Mouse (Mus musculus): ENCODE data around the gene Krt90. TPM values are rescaled to one million over a fixed set of nuclear protein-coding genes. Genes with fewer than 3 reads are reported as not detected.

Gene Krt90
- not detected for total RNA-seq (2021)
- long read RNA-seq, experiment 1: 0 reads
- long read RNA-seq, experiment 2: 0 reads

DNA sequence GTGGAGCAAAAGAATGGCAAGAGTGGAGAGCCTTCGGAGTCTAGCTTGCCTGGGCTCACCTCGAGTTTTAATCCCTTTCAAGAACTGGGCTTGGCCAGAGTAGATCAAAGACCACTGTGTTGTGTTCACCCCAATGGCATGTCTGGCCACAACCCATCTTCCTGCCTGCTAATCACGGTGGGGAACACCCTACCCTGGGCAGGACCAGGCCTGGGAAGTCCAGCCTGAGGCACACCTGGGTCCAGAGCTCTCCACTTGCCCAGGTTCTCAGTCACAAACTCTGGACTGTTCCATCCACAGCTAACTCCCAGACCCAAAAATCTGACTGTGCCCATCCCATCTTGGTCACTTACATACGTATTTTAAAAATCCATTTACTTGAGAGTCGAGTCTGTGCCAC lies at the start of gene Krt90:
Gene Krt90, minus strand, starts transcription at position 101 of the 400 bp plus-strand sequence.
- DNase-seq: no peak
- intact Hi-C loops (cut with DNase I): no loop called here

DNA sequence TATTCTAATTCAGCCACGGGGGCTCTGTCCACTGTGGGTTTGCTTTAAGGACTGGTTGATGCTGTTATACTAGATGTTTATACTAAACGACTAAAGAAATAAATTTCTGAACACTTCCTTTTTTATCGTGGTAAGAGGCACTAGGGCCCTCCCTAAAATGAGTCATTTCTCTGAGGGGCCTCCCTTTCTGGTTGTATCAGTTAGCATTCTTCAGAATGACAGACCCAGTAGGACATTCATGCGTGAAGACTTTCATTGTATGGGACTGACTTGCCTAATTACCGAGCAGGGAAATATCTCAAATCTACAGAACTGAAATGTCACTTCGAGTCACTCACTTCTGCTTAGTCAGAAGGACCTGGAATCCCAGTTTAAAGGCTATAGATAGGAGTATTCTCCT lies 36.4 kb upstream of the Krt90 start:
- DNase-seq: no peak
- intact Hi-C loops (cut with DNase I): no loop called here

GRCm38 (mm10) chr15:101588216-101588615 lies 25.5 kb upstream of the Krt90 start:
- intact Hi-C loops (cut with DNase I): no loop called here
- no peak for DNase-seq

- no peak for DNase-seq
Measured at GRCm38 (mm10) chr15:101584456-101584855, 21.7 kb upstream of the Krt90 start.

DNA sequence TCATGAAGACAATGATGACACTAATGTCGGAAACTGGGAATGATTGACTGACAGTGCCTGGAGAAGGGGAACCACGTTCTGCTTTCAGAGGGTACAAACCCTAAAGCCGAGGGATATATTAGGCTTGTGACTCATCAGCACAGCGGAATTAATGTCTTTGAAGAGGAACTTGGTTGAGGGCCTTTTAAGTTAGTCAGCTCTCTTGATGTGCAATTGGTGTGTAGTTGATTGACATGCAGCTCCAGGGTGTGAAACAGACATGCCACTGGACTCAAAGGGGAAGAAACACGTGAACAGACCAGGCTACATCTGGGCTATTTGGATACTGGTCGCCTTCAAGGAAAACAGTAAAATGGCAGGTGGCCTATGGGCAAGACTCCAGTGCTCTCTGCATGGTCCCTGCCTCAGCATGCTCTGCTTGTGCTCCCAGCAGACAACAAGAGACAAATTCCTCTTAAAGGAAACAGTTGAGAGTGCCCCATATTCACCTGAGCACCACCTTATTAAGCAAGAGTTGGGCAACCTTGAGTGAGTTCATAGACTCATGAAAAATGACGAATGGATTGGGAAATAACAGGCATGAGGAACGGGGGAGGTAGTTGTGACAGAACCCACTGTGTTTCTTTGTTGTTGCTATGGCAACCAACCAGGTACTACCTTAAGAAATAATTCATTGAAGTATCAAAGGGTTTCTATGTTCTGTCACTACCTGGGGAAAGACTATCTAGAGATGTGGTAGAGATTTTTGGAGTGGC lies 20.6 kb upstream of the Krt90 start:
- intact Hi-C loops (cut with DNase I): no loop called here
- no peak for DNase-seq

More at GRCm38 (mm10) chr15:101584456-101584855, 21.7 kb upstream of the Krt90 start:
- intact Hi-C loops (cut with DNase I): no loop called here

- DNase-seq: no peak
- intact Hi-C loops (cut with DNase I): no loop called here
Measured at GRCm38 (mm10) chr15:101581701-101582100, 19.0 kb upstream of the Krt90 start.

- intact Hi-C loops (cut with DNase I): no loop called here
- no peak for DNase-seq
Measured at GRCm38 (mm10) chr15:101575506-101575905, 12.8 kb upstream of the Krt90 start.

DNA sequence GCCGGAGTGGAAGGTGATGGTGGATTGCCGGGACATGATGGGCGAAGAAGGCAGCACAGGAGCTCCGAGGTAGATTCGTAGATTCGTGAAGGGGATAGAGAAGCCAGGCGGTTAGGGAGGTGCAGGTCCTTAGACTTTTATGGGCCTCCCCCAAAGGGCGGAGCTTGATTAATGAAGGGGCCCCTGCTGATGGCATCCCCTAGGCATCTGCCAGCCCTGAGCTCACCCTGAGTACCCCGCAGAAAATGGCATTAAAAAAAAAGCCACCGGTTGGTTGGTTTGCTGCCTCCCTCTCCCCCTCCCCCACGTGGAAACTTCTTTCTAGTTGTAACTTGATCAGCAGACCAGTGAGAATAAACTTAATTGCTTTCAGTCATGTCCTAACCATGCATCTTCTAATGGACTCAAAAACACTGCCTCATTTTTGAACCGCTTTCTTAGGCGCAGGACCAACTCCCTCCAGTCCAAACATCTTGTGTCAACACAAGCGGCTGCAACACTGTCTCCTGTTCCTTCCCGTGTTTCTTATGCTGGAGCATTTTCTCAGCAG lies 11.1 kb upstream of the Krt90 start, which contains the start of gene Krt75:
Gene Krt75, minus strand, starts transcription at position 109 of the 550 bp plus-strand sequence.
- intact Hi-C loops (cut with DNase I): no loop called here
- DNase-seq: no peak

DNA sequence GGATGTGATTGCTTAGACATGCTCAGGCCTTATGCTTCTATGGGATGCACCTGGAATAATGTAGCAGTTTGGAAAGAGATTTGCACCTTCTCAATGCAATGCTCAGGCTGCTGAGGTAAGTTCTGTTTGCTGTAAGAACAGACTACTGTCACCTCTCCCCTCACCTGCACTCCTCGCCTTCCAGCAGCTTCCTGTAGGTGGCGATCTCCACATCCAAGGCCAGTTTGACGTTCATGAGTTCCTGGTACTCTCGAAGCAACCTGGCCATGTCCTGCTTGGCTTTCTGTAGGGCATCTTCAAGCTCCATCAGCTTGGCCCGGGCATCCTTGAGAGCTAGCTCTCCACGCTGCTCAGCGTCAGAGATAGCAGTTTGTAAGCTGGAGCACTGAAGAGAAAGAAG lies 5.0 kb upstream of the Krt90 start:
- intact Hi-C loops (cut with DNase I): no loop called here

DNA sequence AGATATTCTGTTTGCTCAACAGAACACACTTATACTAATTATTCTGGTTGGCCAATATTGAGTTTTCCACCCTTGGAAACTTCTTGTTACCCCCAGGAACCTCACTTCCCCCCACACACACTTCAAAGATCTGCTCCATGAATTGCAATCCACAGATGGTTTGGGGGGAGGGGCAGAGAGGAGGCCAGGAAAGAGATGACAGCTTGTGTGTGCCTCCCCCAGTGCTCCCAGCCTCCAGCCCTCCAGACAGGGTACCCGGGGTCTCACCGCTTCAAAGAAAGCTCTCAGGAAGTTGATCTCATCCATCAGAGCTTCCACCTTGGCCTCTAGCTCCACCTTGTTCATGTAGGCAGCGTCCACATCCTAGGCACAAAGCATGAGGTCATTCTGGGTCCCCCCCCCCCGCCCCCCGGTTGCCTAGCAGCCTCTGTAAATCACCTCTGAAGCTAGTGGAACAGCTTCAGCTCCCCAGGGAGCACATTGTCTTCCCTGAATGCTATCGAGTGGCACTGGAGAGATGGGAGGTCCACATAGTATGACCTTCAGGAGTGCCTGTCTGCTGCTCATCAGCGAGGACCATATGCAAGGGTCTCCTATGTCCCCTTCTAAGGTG lies 4.6 kb downstream of the Krt90 start:
- no peak for DNase-seq
- intact Hi-C loops (cut with DNase I): no loop called here

More for the DNA sequence above, 5.0 kb upstream of the Krt90 start:
- DNase-seq: no peak

DNA sequence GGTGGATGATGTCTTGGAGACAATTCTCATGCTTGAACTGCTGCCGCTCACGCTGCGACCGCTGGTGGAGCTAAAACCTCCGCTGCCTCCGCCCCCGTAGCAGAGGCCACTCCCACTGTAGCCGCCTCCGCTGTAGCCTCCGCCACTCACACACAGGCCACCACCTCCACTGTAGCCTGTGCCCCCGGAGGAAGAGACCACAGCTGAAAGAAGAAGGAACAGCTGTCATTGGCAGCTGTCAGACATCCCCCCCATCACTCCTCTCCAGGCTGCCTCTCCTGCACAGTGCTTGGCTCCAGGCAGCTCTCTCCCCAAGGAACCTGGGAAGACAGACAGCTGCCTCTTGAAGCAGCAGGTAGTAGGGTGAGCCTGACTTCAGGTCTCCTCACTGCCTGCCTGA lies 9.6 kb downstream of the Krt90 start:
- no peak for DNase-seq

GRCm38 (mm10) chr15:101552188-101552587 lies 10.6 kb downstream of the Krt90 start:
- no peak for DNase-seq
- intact Hi-C loops (cut with DNase I): no loop called here

More for the DNA sequence above, 9.6 kb downstream of the Krt90 start:
- intact Hi-C loops (cut with DNase I): no loop called here

- DNase-seq: no peak
- intact Hi-C loops (cut with DNase I): no loop called here
Measured at GRCm38 (mm10) chr15:101550567-101550966, 12.2 kb downstream of the Krt90 start, which contains the start of gene Krt82. Gene Krt82, minus strand, starts transcription at chr15:101550667.

GRCm38 (mm10) chr15:101544478-101544877 lies 18.3 kb downstream of the Krt90 start:
- DNase-seq: no peak
- intact Hi-C loops (cut with DNase I): no loop called here

DNA sequence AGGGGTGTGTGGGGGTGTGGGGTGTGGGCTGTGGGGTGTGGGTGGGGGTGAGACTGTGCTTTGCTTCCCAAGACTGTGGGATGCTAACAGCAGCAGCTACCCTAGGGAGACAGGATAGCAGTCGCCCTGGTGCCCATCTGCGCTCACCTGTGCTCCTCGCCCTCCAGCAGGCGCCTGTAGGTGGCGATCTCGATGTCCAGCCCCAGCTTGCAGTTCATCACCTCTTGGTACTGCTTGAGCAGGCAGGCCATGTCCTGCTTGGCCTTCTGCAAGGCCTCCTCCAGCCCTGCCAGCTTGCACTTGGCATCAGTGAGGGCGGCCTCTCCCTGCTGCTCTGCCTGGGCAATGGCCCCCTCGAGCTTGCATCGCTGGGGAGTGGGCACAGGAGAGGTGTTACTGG lies 20.2 kb downstream of the Krt90 start:
- no peak for DNase-seq
- intact Hi-C loops (cut with DNase I): no loop called here

- intact Hi-C loops (cut with DNase I): loop anchor here (5.0 kb wide), 1 partner anchor 234 kb away; no protein-coding TSS in a partner anchor
- DNase-seq: no peak
Measured at GRCm38 (mm10) chr15:101538580-101538900, 24.2 kb downstream of the Krt90 start.

- intact Hi-C loops (cut with DNase I): loop anchor here (5.0 kb wide), 1 partner anchor 234 kb away; no protein-coding TSS in a partner anchor
- no peak for DNase-seq
Measured at GRCm38 (mm10) chr15:101537864-101538579, 24.7 kb downstream of the Krt90 start.

DNA sequence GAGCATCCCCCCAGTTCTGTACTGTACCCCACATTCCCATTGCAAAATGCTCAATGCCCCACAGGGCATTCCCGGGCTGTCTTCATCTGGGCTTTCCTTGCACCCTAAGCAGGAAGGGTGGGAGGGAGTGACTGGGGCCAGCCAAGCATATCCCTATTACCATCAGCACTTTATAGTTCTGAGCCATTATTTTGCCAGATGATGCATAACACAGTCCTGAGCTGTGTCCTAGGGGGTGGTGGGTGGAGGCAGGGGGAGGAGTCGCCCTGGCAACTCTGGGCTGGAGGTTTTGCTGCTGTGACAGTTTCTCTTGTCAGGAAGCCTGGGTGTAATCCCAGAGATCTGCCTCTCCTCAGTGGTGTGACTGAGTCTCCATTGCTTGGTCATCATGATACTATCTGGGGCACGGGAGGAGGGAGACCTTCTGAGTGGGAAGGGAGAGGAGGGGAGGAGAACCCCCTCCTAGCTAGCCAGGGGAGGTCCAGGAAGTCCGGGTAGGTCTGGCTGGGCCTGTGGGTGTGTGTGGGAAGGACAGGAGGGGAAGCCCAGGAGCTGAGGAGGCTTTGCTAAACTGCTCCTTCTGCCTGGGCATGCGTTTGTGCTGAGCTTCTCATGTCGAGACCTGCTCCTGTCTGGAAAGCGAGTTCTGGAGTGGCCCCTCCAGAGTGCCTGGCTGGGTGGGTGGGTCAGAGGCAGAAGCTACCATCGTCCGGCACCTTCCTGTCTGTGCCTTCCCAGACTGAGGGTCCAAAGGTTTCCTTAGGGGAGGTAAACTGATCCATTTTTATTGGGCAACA lies 26.5 kb downstream of the Krt90 start:
- intact Hi-C loops (cut with DNase I): loop anchor here (5.0 kb wide), 1 partner anchor 236 kb away; no protein-coding TSS in a partner anchor
- no peak for DNase-seq

- intact Hi-C loops (cut with DNase I): no loop called here
- no peak for DNase-seq
Measured at GRCm38 (mm10) chr15:101532720-101533119, 30.0 kb downstream of the Krt90 start, which contains the start of gene Krt84. Gene Krt84, minus strand, starts transcription at chr15:101532820.
